In genomic region chr14:118322003-118322821, GRCm38 (mm10) we compare ENCODE assay signal across 11 mouse cellular contexts. TPM values are rescaled to one million over a fixed set of nuclear protein-coding genes. Genes with fewer than 3 reads are reported as not detected.
DNase-seq lines count a peak whose midpoint lies in the region; ATAC-seq lines count a peak whose summit lies in the region.
"Had no signal": no experiment of that assay in that cellular context is flagged by ENCODE, and none has a peak within 500 bp of the region (broad histone marks: within the 10 kb centered on the region; RNA-seq: fewer than 3 reads in every experiment).

No protein-coding gene starts in this region.

- no peak overlapping the region for H3K27ac ChIP-seq in kidney, embryonic 14.5 days (ENCODE audit: low read depth, low read length)
- peak overlapping the region; percentile 9; the same call in 1 of the 2 replicates for H3K27ac ChIP-seq in forebrain, embryonic 11.5 days (ENCODE audit: low read depth, low read length)
- no peak overlapping the region for H3K27ac ChIP-seq in limb, embryonic 11.5 days (replicated peaks; ENCODE audit: low read depth, low read length)
- H3K27ac ChIP-seq in neural tube, embryonic 14.5 days (ENCODE audit: low read depth, low read length), result no peak overlapping the region

- ATAC-seq in kidney, embryonic 14.5 days (ENCODE audit: low FRiP score, low TSS enrichment), result no peak
- ATAC-seq in forebrain, embryonic 11.5 days (replicated peaks; ENCODE audit: low FRiP score), result peak; percentile 78
- ATAC-seq in limb, embryonic 11.5 days (ENCODE audit: insufficient number of reproducible peaks, low FRiP score, low TSS enrichment, low read depth), result no peak
- 0 out of 2 replicates have a peak, but pooled peaks have one; percentile 39 for ATAC-seq in neural tube, embryonic 14.5 days (ENCODE audit: low read depth)
- ATAC-seq: CD4-positive, CD25-positive, alpha-beta regulatory T cell, adult 4 months had no signal

- WGBS in kidney, embryonic 14.5 days, result 14% methylated on average over 26 of the region's 26 CpGs
- WGBS in forebrain, embryonic 11.5 days, result 4% methylated on average over 26 of the region's 26 CpGs
- 12% methylated on average over 26 of the region's 26 CpGs for WGBS in limb, embryonic 11.5 days
- WGBS in neural tube, embryonic 14.5 days, result 6% methylated on average over 26 of the region's 26 CpGs

- DNase-seq in kidney, postnatal 14 days, result no peak
- peak; percentile 82 for DNase-seq in forebrain, embryonic 11.5 days (ENCODE audit: low spot score)
- DNase-seq in limb, embryonic 11.5 days (ENCODE audit: low spot score), result peak; percentile 54
- DNase-seq in left cerebral cortex, adult 18-20 months (ENCODE audit: low spot score in 2 of 2), result no peak
- DNase-seq in kidney, postnatal 25 days, result no peak
- DNase-seq in frontal cortex, adult 2 months (ENCODE audit: extremely low spot score in 1 of 2, low spot score in 1 of 2), result no peak
- DNase-seq: kidney, adult 11 months had no signal

- H3K36me3 ChIP-seq in kidney, embryonic 14.5 days (ENCODE audit: control insufficient read depth, insufficient read depth, low read length), result no peaks in the 10 kb centered on the region
- no peaks in the 10 kb centered on the region for H3K36me3 ChIP-seq in forebrain, embryonic 11.5 days (ENCODE audit: control insufficient read depth, insufficient read depth, low read length)
- H3K36me3 ChIP-seq in limb, embryonic 11.5 days (ENCODE audit: control insufficient read depth, insufficient read depth, low read length), result no peaks in the 10 kb centered on the region
- H3K36me3 ChIP-seq in neural tube, embryonic 14.5 days (ENCODE audit: control insufficient read depth, insufficient read depth, low read length), result no peaks in the 10 kb centered on the region

- H3K4me2 ChIP-seq in kidney, embryonic 14.5 days (replicated peaks; ENCODE audit: low read depth, low read length), result peak overlapping the region; percentile 48
- H3K4me2 ChIP-seq in forebrain, embryonic 11.5 days (ENCODE audit: low read depth, low read length, severe bottlenecking), result peak overlapping the region; percentile 51
- H3K4me2 ChIP-seq in limb, embryonic 11.5 days (ENCODE audit: low read depth, severe bottlenecking), result peak overlapping the region; percentile 37
- H3K4me2 ChIP-seq in neural tube, embryonic 14.5 days (ENCODE audit: low read depth, low read length), result peak overlapping the region; percentile 43

- H3K4me1 ChIP-seq in kidney, embryonic 14.5 days (ENCODE audit: control insufficient read depth, insufficient read depth, low read length), result 0 out of 2 replicates have a peak, but pooled peaks cover 5% of the 10 kb centered on the region
- H3K4me1 ChIP-seq in forebrain, embryonic 11.5 days (replicated peaks; ENCODE audit: control insufficient read depth, insufficient read depth, low read length), result peaks cover 15% of the 10 kb centered on the region; the same call in 1 of the 2 replicates
- no peaks in the 10 kb centered on the region for H3K4me1 ChIP-seq in limb, embryonic 11.5 days (ENCODE audit: control insufficient read depth, insufficient read depth, low read length)
- peaks cover 8% of the 10 kb centered on the region; the same call in 1 of the 2 replicates for H3K4me1 ChIP-seq in neural tube, embryonic 14.5 days (ENCODE audit: control insufficient read depth, insufficient read depth, low read length)

- peak overlapping the region; percentile 32 for H3K4me3 ChIP-seq in kidney, embryonic 14.5 days (ENCODE audit: low read length)
- H3K4me3 ChIP-seq in forebrain, embryonic 11.5 days (ENCODE audit: low read depth, low read length), result peak overlapping the region; percentile 24
- peak overlapping the region; percentile 10; the same call in 1 of the 2 replicates for H3K4me3 ChIP-seq in limb, embryonic 11.5 days (ENCODE audit: low read depth, low read length)
- H3K4me3 ChIP-seq in neural tube, embryonic 14.5 days (ENCODE audit: low read depth, low read length), result peak overlapping the region; percentile 2; the same call in 1 of the 2 replicates
- H3K4me3 ChIP-seq: megakaryocyte, embryonic 14.5 days had no signal

- H3K27me3 ChIP-seq in kidney, embryonic 14.5 days (ENCODE audit: control insufficient read depth, insufficient read depth, low read length), result peaks cover 24% of the 10 kb centered on the region
- H3K27me3 ChIP-seq in forebrain, embryonic 11.5 days (ENCODE audit: control insufficient read depth, insufficient read depth, low read length), result peaks cover 6% of the 10 kb centered on the region; the same call in 1 of the 2 replicates
- H3K27me3 ChIP-seq in limb, embryonic 11.5 days (ENCODE audit: control insufficient read depth, insufficient read depth, low read length), result peaks cover 26% of the 10 kb centered on the region
- 0 out of 2 replicates have a peak, but pooled peaks cover 4% of the 10 kb centered on the region for H3K27me3 ChIP-seq in neural tube, embryonic 14.5 days (ENCODE audit: control insufficient read depth, insufficient read depth, low read length)

- H3K9me3 ChIP-seq in kidney, embryonic 14.5 days (ENCODE audit: control insufficient read depth, low read length), result no peaks in the 10 kb centered on the region
- H3K9me3 ChIP-seq in forebrain, embryonic 11.5 days (ENCODE audit: control insufficient read depth, low read length), result no peaks in the 10 kb centered on the region
- H3K9me3 ChIP-seq in limb, embryonic 11.5 days (ENCODE audit: control insufficient read depth, low read length), result no peaks in the 10 kb centered on the region
- H3K9me3 ChIP-seq in neural tube, embryonic 14.5 days (ENCODE audit: control insufficient read depth, low read length), result no peaks in the 10 kb centered on the region

- H3K9ac ChIP-seq in kidney, embryonic 14.5 days (ENCODE audit: low read depth, low read length), result 0 out of 2 replicates have a peak overlapping the region, but pooled peaks have one; percentile 23
- H3K9ac ChIP-seq in forebrain, embryonic 11.5 days (ENCODE audit: low read length), result peak overlapping the region; percentile 30
- H3K9ac ChIP-seq in limb, embryonic 11.5 days (ENCODE audit: low read length), result no peak overlapping the region
- no peak overlapping the region for H3K9ac ChIP-seq in neural tube, embryonic 14.5 days (replicated peaks; ENCODE audit: low read depth, low read length)

RNA-seq across cellular contexts. Expression of gene Gm9376, which starts 55.5 kb away (rescaled TPM):
- polyA plus RNA-seq in kidney, embryonic 14.5 days (2014; fragmentation: Nextera tagmentation; extraction: Ambion mirVana), result not detected in 2 replicates
- polyA plus RNA-seq in forebrain, embryonic 11.5 days (2014; fragmentation: Nextera tagmentation; extraction: Ambion mirVana), result not detected in 2 replicates
- not detected in 2 replicates for polyA plus RNA-seq in limb, embryonic 11.5 days (2014; fragmentation: Nextera tagmentation; extraction: Ambion mirVana)
- polyA plus RNA-seq in neural tube, embryonic 14.5 days (2014; fragmentation: Nextera tagmentation; extraction: Ambion mirVana), result not detected in 2 replicates
- not detected for total RNA-seq in left cerebral cortex, adult 18-20 months (2021)
- not detected in 2 replicates for polyA plus RNA-seq in frontal cortex, adult 2 months (2012; rRNA removed)
- polyA plus RNA-seq: CD4-positive, CD25-positive, alpha-beta regulatory T cell, adult 4 months had no signal

Comparison
In these comparisons a context has a peak if more than half of its experiments do, and no peak if none do; other contexts are left out.
1. ATAC-seq: peak in forebrain, embryonic 11.5 days (single experiment) and neural tube, embryonic 14.5 days (single experiment); none in kidney, embryonic 14.5 days (single experiment) and limb, embryonic 11.5 days (single experiment).
2. H3K9ac ChIP-seq: peak in kidney, embryonic 14.5 days (single experiment) and forebrain, embryonic 11.5 days (single experiment); none in limb, embryonic 11.5 days (single experiment) and neural tube, embryonic 14.5 days (single experiment).
3. DNase-seq: peak in forebrain, embryonic 11.5 days (single experiment) and limb, embryonic 11.5 days (single experiment); none in kidney, postnatal 14 days (single experiment), left cerebral cortex, adult 18-20 months (0 of 2), kidney, postnatal 25 days (0 of 2) and frontal cortex, adult 2 months (0 of 2).
4. Peak in every context shown above with its lines, with median percentiles within 50 percentile points of each other: H3K4me2 ChIP-seq and H3K4me3 ChIP-seq.